Mouse (Mus musculus) small intestine, adult 2 months (tissue): ENCODE results near the gene Avpr2. TPM values are rescaled to one million over a fixed set of nuclear protein-coding genes. Genes with fewer than 3 reads are reported as not detected.

Source experiments
- H3K27ac ChIP-seq: fragments of 200-500 bp; 2 replicates; pipeline ENCODE4 v1.5.1; 2012; ENCODE audit warnings: low read depth, low read length, control low read depth, inconsistent platforms; ENCODE audit not compliant: insufficient read depth
- H3K27me3 ChIP-seq: fragments of 200-500 bp; 2 replicates; pipeline ENCODE4 v1.6.1; 2012; ENCODE audit warnings: mild to moderate bottlenecking, moderate library complexity, low read length, inconsistent platforms; ENCODE audit not compliant: control insufficient read depth, insufficient read depth
- H3K36me3 ChIP-seq: fragments of 200-500 bp; 2 replicates; pipeline ENCODE4 v1.6.1; 2012; ENCODE audit warnings: mild to moderate bottlenecking, low read length, control low read depth, inconsistent platforms; ENCODE audit not compliant: control insufficient read depth, insufficient read depth
- H3K4me1 ChIP-seq: fragments of 200-500 bp; 2 replicates; pipeline ENCODE4 v1.6.1; 2012; ENCODE audit warnings: low read length, inconsistent platforms, mixed read lengths; ENCODE audit not compliant: control insufficient read depth, insufficient read depth, insufficient read length
- H3K4me3 ChIP-seq: fragments of 200-500 bp; 2 replicates; pipeline ENCODE4 v1.5.1; 2012; ENCODE audit warnings: low read depth, mild to moderate bottlenecking, control low read depth, inconsistent platforms, low read length, moderate library complexity
- CTCF ChIP-seq: fragments of 200-500 bp; IDR thresholded peaks from 2 replicates; pipeline ENCODE4 v1.5.1; 2012; ENCODE audit warnings: low read depth, mild to moderate bottlenecking, control low read depth, inconsistent platforms, low read length, moderate library complexity, mixed read lengths; ENCODE audit not compliant: insufficient replicate concordance, insufficient read length; ENCODE audit errors: extremely low read depth
- POLR2A ChIP-seq: fragments of 200-500 bp; IDR thresholded peaks from 2 replicates; pipeline ENCODE4 v1.6.1; 2012; ENCODE audit warnings: low read depth, mild to moderate bottlenecking, control low read depth, inconsistent platforms, low read length, moderate library complexity
- WGBS: fragments of 180-500 bp; shearing (Covaris S2); methylation state at CpG from one replicate; pipeline ENCODE4 v1.1.7; 2018; 5-methylcytosine and 5-hydroxymethylcytosine counted together
- polyA plus RNA-seq: library from polyadenylated mRNA; depleted of rRNA; stranded (reverse); fragments of >200 nt; gene quantifications from 2 replicates; pipeline ENCODE4 v1.2.3, GENCODE M21; 2012; rRNA removed

Avpr2 gene
- polyA plus RNA-seq: 0.09 TPM in 1 of 2 replicates, not detected in the other

DNA sequence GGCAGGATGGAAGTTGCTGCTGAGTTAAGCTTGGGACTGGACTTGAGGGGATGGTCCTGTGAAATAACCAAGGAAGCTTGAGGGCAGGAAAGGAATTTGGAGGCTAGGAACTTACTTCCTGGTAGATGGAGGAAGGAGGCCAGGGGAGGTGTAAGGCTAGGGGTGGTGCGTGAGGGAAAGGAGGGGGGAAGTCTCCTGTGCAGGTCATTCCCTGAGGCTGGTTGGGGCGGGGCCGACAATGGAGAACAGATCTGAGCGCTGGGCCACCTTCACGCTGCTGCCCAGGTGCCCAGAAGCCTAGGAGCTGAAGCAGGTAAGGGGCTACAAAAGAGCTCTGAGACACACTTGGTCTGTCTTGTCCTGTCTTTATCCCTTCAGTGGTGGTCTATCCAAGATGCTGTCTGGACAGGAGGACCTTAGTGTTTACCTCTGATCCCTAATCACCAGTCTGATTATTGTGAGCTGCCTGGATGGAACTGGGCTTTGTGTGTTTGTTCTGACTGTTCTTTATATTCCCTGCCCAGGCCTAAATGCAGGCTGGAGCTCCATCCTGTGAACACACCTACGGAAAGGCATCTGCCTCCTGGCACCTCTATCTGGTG, at the start of gene Avpr2:
Gene Avpr2, plus strand, starts transcription at position 552 of the 602 bp plus-strand sequence.
- H3K27me3 ChIP-seq: no peaks in the 10 kb centered on the region
- no peaks in the 10 kb centered on the region for H3K4me1 ChIP-seq
- WGBS: 55% methylated on average over 6 of the region's 6 CpGs
- no peak within 1 kb of the TSS for H3K27ac ChIP-seq
- TF ChIP-seq POLR2A: no peak
- no peak for TF ChIP-seq CTCF
- H3K36me3 ChIP-seq: no peaks in the 10 kb centered on the region
- H3K4me3 ChIP-seq: no peak within 1 kb of the TSS

DNA sequence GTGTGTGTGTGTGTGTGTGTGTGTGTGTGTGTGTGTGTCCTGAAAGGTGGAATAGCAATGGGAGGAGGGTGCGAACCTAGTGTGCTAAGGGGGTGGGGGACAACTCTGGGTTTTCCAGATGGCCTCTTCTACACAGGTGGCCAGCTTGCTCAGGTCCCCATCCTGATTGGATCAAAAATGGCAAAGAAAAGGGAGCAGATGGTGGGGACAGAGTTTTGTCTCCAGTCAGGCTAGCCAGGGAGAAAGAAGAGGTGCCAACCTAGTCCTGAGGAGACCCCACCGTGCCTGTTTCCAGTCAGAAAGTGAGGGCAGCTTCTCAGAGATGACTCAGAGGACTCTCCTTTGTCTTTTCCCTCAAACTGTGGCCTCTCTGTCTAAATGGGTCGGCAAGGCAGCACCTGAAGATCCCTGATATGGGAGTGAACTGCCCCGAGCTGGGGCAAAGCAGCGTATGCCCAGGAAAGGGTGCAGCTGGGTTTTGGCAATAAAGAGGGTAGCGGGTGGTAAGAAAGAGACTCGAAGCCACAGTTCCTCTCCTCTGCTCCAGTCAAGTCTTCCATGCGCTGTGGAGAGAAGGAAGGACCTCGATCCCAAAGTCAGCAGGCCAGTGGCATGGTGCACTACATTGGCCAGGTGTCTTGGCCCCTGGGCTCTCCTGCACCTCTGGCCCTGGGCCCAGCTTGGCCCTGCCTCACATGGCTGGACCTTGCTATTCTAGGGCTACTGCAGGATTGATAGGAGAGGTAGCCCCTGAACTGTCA, 37.4 kb upstream of the Avpr2 start:
- Histone ChIP-seq H3K27ac (no peak overlapping the region), H3K4me3 (no peak overlapping the region), H3K27me3 (no peaks in the 10 kb centered on the region), H3K36me3 (peaks cover 5% of the 10 kb centered on the region; the same call in 1 of the 2 replicates), H3K4me1 (no peaks in the 10 kb centered on the region)
- WGBS: 85% methylated on average over 9 of the region's 9 CpGs
- no peak for TF ChIP-seq CTCF
- TF ChIP-seq POLR2A: no peak

DNA sequence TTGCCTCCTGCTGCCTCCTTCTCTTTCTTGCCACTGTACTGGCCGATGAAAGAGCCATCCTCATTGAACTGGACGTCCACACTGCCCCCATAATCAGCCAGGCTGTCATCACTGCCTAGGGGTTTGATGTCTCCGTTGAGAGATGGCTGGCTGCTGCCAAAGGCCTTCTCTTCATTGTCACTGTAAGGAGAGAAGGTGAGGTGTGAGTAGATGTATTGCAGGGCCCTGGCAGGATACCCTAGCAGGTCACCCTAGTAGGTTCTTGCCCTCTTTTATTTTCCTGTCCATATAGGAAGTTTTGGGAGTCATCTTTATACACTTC, 36.9 kb upstream of the Avpr2 start:
- Histone ChIP-seq H3K27ac (no peak overlapping the region), H3K36me3 (peaks cover 7% of the 10 kb centered on the region), H3K4me1 (no peaks in the 10 kb centered on the region), H3K4me3 (no peak overlapping the region), H3K27me3 (no peaks in the 10 kb centered on the region)
- WGBS: 72% methylated on average over 3 of the region's 3 CpGs
- TF ChIP-seq POLR2A (no peak), CTCF (no peak)

DNA sequence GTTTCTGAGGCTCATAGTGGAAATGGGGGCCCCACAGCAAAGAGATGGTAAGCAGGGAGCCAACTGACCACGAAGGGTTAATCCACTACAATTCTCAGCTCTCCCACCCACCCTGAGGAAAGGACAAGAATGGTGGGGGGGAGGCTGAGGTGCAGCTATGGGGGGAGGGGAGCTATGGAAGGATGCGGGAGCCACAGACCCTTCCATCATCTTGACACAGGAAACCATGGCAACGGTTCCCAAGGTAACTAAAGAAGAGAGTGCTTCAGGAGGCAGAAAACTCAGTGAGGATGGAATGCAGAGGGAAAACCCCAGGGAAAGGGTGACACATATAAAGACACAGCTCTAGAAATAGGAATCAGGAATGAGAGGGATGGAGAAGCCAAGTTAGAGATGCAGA, 27.2 kb upstream of the Avpr2 start:
- 55% methylated on average over 3 of the region's 3 CpGs for WGBS
- no peak for TF ChIP-seq CTCF
- no peak for TF ChIP-seq POLR2A
- peaks cover 15% of the 10 kb centered on the region for H3K36me3 ChIP-seq
- H3K27ac ChIP-seq: no peak overlapping the region
- no peak overlapping the region for H3K4me3 ChIP-seq
- H3K27me3 ChIP-seq: no peaks in the 10 kb centered on the region
- no peaks in the 10 kb centered on the region for H3K4me1 ChIP-seq

DNA sequence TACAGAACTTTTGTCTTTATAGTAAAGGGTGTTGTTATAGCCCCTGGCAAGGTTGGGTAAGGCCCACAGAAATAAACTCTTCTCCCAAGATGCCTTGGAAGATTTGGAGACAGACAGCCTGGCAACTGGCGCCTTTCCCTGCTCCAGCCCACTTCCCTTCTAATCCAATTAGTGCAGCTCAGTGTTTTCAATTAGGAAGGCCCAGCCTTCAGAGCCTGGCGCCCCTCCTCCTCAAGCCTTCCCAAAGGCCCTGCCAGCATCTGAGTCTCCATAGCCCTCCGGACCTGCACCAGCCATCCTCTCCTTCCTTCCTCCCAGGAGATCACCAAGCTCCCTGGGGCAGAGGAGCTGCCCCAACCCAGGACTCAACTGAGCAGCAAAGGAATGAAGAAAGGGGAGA, 24.6 kb upstream of the Avpr2 start:
- Histone ChIP-seq H3K36me3 (peaks cover 7% of the 10 kb centered on the region; the same call in 1 of the 2 replicates), H3K4me1 (no peaks in the 10 kb centered on the region), H3K4me3 (no peak overlapping the region), H3K27ac (no peak overlapping the region), H3K27me3 (no peaks in the 10 kb centered on the region)
- WGBS: 47% methylated on average over 3 of the region's 3 CpGs
- TF ChIP-seq POLR2A (no peak), CTCF (no peak)

DNA sequence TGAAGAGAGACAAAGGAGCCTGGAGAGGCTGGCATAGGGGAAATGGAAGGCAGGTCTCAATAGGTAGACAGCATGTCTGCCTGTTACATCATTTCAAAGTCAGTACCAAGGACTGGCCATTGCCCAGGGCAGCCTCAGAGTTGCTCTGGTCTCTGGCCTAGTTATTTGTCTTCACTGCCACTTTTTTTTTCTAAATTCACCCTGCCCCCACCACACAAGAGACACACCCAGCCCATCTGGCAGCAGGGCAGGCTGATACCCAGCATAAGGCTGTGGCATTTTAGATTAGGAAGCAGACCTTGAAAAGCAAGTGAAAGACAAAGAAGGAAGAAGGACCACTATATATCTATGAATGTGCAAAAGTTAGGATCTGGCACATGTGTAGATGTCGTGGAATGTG, 24.1 kb upstream of the Avpr2 start:
- H3K27ac ChIP-seq: no peak overlapping the region
- H3K4me3 ChIP-seq: no peak overlapping the region
- WGBS: 75% methylated on average over 1 of the region's 1 CpGs
- peaks cover 4% of the 10 kb centered on the region; the same call in 1 of the 2 replicates for H3K36me3 ChIP-seq
- H3K27me3 ChIP-seq: no peaks in the 10 kb centered on the region
- TF ChIP-seq CTCF: no peak
- no peak for TF ChIP-seq POLR2A
- no peaks in the 10 kb centered on the region for H3K4me1 ChIP-seq

DNA sequence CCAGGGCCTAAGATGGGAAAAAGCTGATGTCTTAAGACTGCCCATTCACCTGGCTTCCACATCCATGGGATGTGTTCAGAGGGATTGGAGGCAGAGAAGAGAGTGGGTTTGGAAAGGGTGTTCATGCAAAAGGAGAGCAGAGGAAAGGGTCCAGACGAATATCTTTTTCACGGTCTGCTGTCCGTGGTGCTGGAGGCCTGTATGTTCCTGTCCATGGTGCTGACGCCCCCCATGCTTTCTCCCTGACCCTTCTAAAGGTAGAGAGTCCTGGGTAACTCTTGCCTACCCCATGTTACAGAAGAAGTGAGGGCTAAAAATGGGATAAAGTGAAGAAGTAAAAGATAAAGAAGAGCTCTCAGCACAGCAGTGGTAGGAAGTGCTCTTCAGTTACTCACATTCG, 22.6 kb upstream of the Avpr2 start:
- peaks cover 4% of the 10 kb centered on the region; the same call in 1 of the 2 replicates for H3K36me3 ChIP-seq
- no peaks in the 10 kb centered on the region for H3K4me1 ChIP-seq
- TF ChIP-seq CTCF (no peak), POLR2A (no peak)
- H3K27me3 ChIP-seq: no peaks in the 10 kb centered on the region
- WGBS: 30% methylated on average over 5 of the region's 5 CpGs
- no peak overlapping the region for H3K27ac ChIP-seq
- H3K4me3 ChIP-seq: no peak overlapping the region
